Mouse (Mus musculus) heart, adult 8-10 months (tissue): ENCODE data around the gene Nup98. TPM values are rescaled to one million over a fixed set of nuclear protein-coding genes. Genes with fewer than 3 reads are reported as not detected.
A peak's percentile ranks its signal among the peaks of the same experiment; 100 is the strongest.

ENCODE experiments used
- DNase-seq: peaks from one replicate; pipeline ENCODE4 v3.0.0; 2022; ENCODE audit warnings: low spot score
- total RNA-seq, 4 experiments: library from RNA; stranded (reverse); gene quantifications; 2 replicates each; pipeline ENCODE4 v1.2.4; 2022

Nup98 gene
- total RNA-seq, 4 experiments from 2014 or later = 31.6 to 34.8 (median 32.8) TPM

DNA sequence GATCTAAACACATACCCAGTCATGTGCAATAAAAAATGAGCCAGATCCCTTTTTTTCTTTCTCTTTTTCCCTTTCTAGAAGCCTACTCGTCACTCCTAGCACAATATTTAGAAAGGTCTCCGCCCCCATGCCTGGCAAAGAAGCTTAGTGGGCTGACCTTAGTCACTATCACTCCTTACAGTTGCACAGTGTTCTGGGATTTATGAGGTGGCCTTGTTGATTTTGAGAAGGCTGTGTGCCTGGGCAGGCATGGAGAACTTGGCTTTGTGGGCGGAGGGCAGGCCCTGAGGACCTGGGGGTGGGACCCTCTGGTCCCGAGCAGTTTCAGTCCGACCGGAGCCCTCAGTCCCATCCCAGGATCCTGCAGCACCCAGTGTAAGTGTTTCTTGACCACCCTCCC, 19.8 kb upstream of the Nup98 start:
- no peak for DNase-seq

DNA sequence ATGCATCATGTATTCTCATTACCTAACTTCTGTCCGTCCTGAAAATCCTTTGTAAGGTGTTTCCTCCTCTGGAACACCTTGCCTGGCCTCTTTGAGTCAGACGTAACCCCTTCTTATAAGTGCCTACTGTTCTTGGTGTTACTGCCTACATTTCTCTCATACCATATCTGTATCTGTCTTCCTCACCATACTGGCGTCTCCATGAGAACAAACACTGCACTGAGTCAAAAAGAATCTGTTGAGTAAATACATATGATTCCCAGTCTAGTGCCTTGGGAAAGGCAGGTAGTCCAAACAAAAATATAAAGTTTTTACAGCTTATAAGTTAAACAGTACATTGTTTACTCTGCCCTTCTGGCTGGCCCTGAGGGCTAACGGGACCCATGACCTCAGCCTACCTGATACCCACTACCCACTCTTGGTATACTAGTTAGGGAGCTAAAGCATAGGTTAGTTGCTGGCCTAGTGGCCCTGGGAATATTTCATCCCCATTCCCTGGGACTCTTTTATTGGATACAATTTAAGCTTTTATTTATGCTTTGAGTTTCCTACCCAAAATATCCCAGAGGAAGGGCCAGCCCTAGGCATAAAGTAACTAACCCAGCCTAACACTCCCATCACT, 18.2 kb upstream of the Nup98 start:
- DNase-seq = no peak

DNA sequence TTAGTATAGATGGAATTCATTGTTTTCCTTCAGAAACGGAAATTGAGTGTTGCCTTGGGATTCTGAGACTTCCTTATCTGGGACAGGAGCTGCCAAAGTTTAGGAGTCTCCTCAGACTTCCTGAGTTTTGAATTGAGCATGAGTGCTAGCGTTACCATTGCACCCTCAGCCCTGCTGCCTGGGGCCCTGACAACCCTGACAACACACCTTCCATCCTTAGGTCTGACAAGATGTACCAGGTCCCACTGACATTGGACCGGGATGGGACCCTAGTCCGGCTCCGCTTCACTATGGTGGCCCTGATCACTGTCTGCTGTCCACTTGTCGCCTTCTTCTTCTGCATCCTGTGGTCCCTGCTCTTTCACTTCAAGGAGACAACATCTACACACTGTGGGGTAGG, 16.1 kb upstream of the Nup98 start:
- DNase-seq = no peak

DNA sequence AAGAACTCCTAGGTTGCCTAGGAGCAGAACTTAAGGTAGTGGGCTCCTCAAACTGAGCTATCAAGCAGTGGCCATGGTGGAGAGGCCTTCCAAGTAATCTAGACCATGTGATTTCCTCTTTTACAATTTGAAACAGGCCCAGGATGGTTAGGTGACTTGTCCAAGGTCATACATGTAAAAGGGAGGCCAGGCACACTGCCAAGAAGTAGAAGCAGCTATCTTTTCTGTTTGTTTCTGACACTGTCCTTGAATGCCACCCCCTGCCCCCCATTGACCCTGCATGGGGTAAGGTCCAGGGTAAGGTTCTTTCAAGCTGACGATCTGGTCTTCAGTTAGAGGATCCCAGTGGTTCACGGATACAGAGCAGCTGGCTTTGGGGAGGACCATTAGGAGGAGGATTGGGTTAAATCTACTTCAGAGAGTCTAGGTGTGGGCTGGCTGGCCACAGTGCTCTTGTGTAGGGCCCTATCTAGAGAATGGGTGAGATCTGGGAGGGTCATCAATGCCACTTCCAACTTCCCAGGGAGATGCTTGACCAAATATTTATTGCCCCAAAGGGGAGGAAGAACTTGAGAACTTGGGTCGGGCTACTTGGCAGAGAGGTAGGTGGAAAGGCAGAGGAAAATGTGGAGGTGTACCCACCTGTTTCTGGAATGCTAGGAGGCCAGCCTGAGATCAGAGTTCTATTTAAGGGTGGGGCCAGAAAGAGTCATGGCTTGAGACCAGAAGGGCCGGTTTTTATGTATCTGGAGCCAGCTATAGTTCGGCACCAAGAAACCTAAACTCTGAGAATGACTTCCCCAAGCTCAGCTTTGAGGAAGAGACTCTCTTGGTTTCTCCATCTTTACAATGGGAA, 14.1 kb upstream of the Nup98 start:
- no peak for DNase-seq

DNA sequence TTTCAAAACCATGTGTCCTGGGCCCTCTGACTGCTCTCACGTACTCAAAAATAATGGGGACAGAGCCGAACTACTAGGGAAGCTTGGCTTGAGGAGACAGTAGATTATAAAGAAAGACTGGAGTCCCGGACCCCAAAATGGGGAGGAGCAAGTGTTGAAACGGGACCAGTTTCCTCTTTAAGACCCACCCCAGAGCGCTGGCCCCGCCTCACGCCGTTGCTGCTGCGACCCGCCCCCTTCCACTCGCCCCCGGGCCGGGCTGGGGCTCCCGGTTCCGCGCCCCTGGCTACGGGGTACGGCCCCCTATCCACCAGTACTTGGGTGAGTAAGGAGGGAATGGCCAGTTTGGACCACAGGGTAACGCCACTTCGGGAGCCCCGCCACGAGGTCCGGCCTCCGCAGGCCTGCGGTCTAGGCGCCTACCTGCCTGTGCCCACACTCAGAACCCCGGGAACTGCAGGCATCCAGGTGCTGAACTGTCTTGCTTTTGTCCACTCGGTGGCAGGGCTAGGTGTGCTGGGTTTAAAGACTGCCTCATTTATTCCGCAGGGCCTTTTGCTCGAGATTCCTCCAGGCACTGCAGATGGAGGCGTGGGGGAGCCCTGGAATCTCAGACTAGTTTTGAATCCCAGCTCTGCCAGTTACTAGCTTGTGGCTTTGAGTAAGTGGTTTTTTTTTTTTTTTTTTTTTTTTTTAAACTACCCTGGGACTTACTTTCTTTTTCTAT, 13.0 kb upstream of the Nup98 start:
- peak; percentile 82 for DNase-seq

DNA sequence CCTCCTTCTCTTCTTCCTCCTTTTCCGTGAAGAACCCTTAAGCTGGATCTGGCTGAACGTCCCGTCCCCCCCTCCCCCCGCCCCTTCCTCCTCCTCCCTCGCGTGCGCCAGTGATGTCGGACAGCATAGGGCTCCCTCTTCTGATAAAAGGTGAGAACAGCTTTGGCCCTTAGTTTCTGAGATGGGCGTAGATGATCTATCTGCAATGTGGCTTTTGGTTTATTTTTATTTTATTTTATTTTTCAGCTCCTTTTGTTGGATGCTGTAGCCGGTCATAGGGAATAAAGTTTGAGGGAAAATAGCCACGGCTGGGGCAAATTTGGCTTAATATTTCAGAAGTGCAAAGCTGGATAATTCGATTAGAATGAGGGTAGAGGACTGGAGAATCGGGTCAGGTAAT, 12.4 kb upstream of the Nup98 start:
- peak; percentile 61 for DNase-seq

DNA sequence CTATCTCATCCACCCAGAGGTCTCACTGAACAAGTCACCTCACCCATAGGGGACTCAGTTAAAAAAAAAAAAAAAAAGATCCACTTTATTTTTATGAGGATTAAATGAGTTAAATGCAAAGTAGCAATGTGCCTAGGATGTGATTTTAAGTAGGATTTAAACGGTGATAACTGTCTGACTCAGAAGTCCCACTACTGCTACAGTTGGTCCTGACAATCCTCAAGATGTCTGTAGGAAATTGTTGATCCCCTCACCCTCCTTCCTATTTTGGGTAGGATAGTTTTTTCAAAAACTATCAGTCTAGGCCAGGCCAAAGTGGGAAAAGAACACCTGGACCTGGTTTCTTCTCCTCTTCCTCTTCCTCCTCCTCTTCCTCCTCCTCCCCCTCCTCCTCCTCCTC, 11.9 kb upstream of the Nup98 start:
- DNase-seq = no peak

DNA sequence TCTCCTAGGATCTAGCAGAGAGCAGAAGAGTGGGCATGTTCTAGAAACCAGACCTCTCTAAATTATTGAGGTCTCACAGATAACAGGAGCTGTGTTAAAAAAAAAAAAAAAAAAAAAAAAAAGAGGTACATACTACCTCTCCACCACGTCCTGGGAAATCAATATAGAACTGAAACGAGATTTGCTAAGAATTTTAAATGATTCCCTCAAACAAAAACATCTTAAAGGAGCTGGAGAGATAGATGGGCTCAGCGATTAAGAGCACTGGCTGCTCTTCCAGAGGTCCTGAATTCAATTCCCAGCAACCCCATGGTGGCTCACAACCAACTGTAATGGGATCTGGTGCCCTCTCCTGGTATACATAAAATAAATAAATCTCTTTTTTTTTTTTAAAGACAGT, 1.1 kb upstream of the Nup98 start:
- no peak for DNase-seq

DNA sequence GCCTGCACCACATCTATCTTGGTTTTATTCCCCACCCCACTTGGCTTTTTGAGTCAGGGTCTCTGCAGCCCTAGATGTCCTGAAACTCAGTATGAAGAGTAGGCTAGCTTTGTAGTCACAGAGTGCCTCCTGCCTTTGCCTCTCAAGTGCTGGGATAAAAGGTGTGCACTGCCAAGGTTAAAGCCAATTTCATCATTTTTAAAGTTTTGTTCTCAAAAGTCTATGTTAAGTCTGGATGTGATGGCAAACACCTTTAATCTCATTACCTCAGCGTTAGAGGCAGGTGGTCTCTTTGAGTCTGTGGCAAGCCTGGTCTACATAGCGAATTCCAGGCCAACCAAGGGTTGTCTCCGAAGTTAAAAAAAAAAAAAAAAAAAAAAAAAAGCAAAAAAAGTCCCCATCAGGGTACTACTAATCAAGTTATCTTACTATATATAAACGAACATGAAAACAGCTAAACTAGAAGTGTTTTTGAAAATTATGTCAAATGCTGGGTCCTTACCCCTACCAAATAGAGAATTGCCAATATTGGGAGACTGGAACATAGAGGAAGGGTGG, 1.1 kb downstream of the Nup98 start:
- no peak for DNase-seq

DNA sequence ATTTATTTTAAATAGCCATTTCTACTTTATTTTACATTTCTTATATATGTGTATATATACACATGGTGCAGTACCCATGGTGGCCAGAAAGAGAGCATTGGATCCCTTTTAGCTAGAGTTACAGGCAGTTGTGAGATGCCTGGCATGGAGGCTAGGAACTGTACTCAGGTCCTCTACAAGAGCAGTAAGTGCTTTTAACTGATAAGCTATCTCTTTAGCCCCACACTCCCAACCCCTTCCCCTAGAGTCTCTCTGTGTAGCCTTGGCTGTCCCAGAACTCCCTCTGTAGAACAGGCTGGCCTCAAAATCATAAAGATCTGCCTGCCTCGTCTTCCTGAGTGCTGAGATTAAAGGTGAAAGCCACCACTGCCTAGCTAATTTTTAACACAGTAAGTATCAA, 4.3 kb downstream of the Nup98 start:
- no peak for DNase-seq

DNA sequence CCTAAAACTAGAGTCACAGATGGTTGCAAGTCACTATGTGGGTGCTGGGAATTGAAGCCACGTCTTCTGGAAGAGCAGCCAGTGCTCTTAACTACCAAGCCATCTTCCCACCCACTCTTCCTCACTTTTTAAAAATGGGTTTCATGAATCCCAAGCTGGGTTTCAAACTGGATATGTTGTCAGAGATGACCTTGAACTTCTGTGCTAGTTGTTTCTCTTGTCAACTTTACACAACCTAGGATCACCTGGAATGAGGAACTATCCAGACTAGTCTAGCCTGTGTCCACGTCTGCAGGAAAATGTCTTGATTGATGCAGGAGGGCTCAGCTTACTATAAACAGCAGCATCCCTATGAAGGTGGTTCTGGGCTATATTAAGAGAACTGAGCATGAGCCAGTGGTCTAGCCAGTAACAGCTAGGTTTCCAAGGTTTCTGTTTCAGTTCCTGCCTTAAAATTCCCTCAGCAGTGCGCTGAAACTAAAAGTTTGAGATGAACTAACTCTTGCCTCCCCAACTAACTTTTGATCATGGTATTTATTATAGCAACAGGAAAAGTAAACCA, 5.6 kb downstream of the Nup98 start:
- no peak for DNase-seq

DNA sequence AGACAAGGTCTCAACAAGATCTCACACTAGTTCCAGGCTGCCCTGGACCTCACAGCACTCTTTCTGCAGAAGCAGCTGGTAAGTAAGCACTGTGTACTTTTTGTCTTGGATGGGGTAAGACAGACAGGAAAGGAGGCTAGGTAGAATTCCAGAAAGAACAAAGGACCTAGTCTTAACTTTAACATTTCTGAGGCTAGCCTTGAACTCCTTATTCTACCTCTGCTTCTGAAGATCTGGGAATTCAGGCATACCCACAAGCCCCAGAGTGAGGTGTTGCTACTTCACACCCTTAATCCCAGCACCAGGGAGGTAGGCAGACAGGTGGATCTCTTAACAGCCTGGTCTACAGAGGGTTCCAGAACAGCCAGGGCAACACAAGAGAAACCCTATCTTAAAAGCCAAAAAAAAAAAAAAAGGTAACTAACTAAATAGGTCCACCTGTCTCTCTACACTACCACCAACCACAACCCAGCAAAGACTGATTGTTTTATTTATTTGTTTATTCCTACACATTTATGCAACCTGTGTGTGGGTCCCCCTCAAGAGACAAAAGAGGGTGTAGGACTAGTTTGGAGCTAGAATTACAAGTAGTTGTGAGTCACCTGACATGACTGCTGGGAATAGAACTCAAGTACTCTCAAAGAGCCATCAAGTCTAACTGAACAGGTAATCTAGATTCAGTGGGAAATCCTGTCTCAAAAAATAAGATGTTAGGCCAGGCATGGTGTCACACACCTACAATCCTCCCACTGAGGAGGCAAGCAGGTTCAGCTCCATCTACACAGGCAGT, 8.8 kb downstream of the Nup98 start:
- no peak for DNase-seq

DNA sequence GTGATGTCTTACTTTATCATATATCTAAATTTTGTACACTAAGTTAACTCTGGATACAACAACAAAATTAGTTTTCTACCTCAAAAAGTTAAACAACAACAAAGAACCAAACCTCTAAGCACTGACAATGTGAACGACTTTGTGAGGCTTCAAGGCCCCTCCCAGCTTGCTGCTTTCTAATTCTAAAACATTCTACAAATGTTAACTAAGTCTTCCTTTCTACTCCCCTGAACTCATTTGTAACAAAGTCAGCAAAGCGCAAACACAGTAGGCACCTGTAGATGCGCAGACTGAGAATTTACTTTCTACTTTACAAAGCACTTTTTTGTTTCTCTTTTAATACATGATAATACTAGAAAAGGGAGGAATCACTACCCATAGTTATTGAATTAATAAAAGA, 9.4 kb downstream of the Nup98 start:
- no peak for DNase-seq

DNA sequence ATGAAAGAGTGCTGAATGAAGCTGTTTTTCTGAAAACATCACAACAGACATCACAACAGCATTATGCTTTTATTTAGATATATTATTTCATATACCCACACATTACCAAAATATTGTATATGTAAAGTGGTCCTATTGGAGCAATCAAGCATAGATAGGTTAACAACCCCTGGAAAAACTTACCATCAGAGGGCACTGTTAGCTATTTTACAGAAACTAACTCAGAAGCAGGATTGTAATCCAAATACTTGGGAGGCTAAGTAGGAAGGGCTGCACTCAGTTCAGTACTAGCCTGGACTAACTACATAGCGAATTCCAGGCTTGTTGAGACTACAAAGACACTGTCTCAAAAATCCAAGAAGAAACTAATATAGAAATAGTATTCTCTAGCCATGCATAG, 17.6 kb downstream of the Nup98 start:
- DNase-seq = peak; percentile 21

DNA sequence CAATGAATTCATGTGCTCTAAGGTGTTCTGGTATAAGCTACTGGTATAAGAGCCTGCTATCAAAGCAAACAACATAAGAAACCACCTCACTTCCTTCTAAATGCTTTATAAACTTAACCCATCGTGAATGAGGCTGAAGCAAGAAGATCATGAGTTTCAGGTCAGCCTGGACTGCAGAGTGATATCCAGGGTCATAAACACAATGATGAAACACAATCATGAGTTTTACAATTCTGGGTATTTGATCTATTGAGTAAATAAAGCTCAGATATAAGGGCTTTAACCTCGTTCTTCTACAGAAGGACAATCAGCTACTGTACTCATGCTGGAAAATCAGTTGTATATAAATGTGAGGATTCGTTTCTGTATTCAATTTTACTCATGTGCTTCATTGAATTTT, 26.1 kb downstream of the Nup98 start:
- DNase-seq = no peak

DNA sequence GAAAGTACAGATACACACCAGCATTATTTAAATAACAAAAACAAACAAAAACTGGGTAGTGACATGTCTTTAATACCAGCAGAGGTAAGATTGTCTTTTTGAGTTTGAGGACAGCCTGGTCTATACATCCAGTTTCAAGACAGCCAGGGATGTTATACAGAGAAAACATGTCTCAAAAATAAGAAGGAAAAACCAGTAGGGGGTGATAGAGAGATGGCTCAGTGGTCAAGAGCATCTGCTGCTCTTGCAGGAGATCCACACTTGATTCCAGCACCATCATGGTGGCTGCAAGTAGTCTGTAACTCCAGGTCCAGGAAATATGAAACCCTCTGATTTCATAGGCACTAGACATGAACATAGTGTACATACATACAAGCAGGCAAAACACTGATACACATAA, 39.7 kb downstream of the Nup98 start:
- no peak for DNase-seq

DNA sequence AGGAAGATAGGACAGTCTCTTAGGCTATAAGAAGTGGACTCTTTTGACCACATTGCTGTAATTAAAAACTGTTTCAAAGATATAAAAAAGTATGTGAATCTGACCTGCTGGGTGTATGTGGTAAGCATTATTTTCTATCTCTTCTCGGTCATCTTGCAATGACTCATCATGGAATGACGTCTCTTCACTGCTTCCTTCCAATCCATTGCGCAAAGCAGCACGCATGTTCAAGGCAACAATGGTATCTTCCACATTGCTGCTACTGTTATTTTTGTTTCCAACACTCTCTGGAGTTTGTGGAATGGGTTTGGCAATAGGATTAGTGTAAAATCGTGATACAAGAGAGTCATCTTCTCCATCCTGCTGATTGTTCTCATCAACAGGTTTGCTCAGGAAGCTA, 56.3 kb downstream of the Nup98 start:
- no peak for DNase-seq

DNA sequence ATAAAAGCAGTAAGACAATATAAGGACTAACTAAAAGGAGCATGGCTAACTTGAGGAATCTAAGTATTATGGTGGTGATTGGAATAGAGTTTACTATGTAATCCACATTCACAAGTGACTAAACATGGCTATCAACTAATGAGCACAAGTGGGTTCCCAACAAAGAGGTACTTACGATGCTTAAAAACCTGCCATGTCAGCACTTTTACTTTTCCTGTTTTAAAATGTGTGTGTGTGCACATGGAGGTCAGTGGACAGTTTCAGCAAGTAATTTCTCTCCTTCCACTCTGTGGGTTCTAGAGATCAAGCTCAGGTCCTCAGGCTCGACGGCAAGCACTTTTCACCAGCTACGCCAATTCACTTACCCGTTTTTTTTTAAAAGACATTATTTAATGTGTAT, 72.1 kb downstream of the Nup98 start:
- no peak for DNase-seq

DNA sequence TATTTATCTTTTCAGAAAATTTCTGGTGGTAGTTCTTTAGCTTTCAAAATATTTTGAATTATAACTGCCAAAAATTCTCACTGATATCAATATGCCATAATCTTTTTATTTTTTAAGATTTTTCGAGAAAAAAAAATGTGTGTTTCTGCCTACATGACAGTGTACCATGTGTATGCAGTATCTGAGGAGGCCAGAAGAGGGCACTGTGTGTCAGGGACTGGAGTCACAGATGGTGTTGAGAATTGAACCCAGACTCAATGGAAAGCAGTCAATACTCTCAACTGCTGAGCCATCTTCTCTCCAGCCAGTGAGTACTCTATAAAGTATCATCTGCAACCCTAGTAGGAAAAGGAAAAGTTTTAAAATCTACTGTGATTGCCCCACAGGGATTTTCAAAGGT, 72.5 kb downstream of the Nup98 start:
- DNase-seq = no peak

DNA sequence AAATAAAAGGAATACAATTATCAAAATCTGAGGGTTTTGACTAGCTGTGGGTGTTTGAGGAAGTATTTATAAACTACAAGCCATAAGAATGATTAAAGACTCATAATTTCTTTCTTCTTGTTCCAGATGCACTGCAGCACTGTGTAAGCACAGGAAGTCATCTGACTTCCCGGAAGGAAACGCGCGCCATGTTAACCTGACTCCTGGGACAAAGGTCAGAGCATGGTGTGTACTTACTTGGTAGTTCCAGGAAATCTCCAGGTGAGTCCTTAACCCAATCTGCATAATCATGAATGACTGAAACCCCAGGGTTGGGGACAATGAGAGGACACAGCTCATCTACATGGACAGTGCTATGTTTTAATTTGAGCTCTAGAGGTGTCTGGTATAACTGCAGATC, 77.6 kb downstream of the Nup98 start:
- peak; percentile 26 for DNase-seq

DNA sequence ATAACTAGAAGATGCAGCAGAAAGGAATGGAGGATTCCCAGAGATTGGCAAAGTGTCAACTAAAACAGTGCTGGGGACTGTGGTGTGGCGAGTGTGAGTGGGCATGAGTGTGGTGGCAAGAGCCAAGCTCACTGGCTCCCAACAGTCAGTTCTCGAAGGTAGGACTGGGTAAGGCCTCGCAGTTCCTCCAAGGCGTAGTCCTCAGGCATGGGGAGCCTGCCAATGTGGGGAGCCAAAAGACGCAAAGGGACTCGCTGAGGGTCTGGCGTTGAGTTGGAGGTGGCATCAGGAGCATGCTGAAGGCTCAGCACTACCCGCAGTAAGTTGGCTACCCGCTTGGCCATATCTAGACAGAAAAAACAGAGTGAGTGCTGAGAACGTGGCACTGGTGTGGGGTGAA, 89.7 kb downstream of the Nup98 start:
- no peak for DNase-seq
